Mouse (Mus musculus): ENCODE measurements around the gene Vat1l. TPM values are rescaled to one million over a fixed set of nuclear protein-coding genes. Genes with fewer than 3 reads are reported as not detected.

Gene Vat1l
- 10 to 100 TPM; 15.8 to 19.8 TPM for total RNA-seq (2021)

- DNase-seq (ENCODE audit: extremely low spot score in 1 of 2, low spot score in 1 of 2): peak; percentile 37 to 43
Observed at GRCm38 (mm10) chr8:114205221-114205901, at the start of gene Vat1l. Gene Vat1l, plus strand, starts transcription at chr8:114205612.

GRCm38 (mm10) chr8:114158586-114158985 is 46.8 kb upstream of the Vat1l start:
- no peak for DNase-seq (ENCODE audit: extremely low spot score in 1 of 2, low spot score in 1 of 2)

- DNase-seq (ENCODE audit: extremely low spot score in 1 of 2, low spot score in 1 of 2): no peak
Observed at GRCm38 (mm10) chr8:114159666-114160065, 45.7 kb upstream of the Vat1l start.

- DNase-seq (ENCODE audit: extremely low spot score in 1 of 2, low spot score in 1 of 2): no peak
Observed at GRCm38 (mm10) chr8:114163871-114164270, 41.5 kb upstream of the Vat1l start.

- DNase-seq (ENCODE audit: extremely low spot score in 1 of 2, low spot score in 1 of 2): no peak
Observed at GRCm38 (mm10) chr8:114164444-114165096, 40.8 kb upstream of the Vat1l start.

GRCm38 (mm10) chr8:114165741-114166140 is 39.7 kb upstream of the Vat1l start:
- DNase-seq (ENCODE audit: extremely low spot score in 1 of 2, low spot score in 1 of 2): no peak

GRCm38 (mm10) chr8:114176721-114177120 is 28.7 kb upstream of the Vat1l start:
- DNase-seq (ENCODE audit: extremely low spot score in 1 of 2, low spot score in 1 of 2): no peak

GRCm38 (mm10) chr8:114193334-114193733 is 12.1 kb upstream of the Vat1l start:
- DNase-seq (ENCODE audit: extremely low spot score in 1 of 2, low spot score in 1 of 2): no peak

- DNase-seq (ENCODE audit: extremely low spot score in 1 of 2, low spot score in 1 of 2): no peak
Observed at GRCm38 (mm10) chr8:114198990-114199389, 6.4 kb upstream of the Vat1l start.

- no peak for DNase-seq (ENCODE audit: extremely low spot score in 1 of 2, low spot score in 1 of 2)
Observed at GRCm38 (mm10) chr8:114206421-114206983, 1.1 kb downstream of the Vat1l start.

GRCm38 (mm10) chr8:114207026-114207425 is 1.6 kb downstream of the Vat1l start:
- no peak for DNase-seq (ENCODE audit: extremely low spot score in 1 of 2, low spot score in 1 of 2)

GRCm38 (mm10) chr8:114220779-114221178 is 15.4 kb downstream of the Vat1l start:
- DNase-seq (ENCODE audit: extremely low spot score in 1 of 2, low spot score in 1 of 2): no peak

GRCm38 (mm10) chr8:114222001-114222400 is 16.6 kb downstream of the Vat1l start:
- DNase-seq (ENCODE audit: extremely low spot score in 1 of 2, low spot score in 1 of 2): no peak

- no peak for DNase-seq (ENCODE audit: extremely low spot score in 1 of 2, low spot score in 1 of 2)
Observed at GRCm38 (mm10) chr8:114224001-114224400, 18.6 kb downstream of the Vat1l start.

GRCm38 (mm10) chr8:114251321-114252065 is 46.1 kb downstream of the Vat1l start:
- DNase-seq (ENCODE audit: extremely low spot score in 1 of 2, low spot score in 1 of 2): no peak

GRCm38 (mm10) chr8:114258685-114259084 is 53.3 kb downstream of the Vat1l start:
- no peak for DNase-seq (ENCODE audit: extremely low spot score in 1 of 2, low spot score in 1 of 2)

GRCm38 (mm10) chr8:114259713-114260355 is 54.4 kb downstream of the Vat1l start:
- no peak for DNase-seq (ENCODE audit: extremely low spot score in 1 of 2, low spot score in 1 of 2)

GRCm38 (mm10) chr8:114262331-114262730 is 56.9 kb downstream of the Vat1l start:
- no peak for DNase-seq (ENCODE audit: extremely low spot score in 1 of 2, low spot score in 1 of 2)

GRCm38 (mm10) chr8:114274558-114274957 is 69.1 kb downstream of the Vat1l start:
- no peak for DNase-seq (ENCODE audit: extremely low spot score in 1 of 2, low spot score in 1 of 2)

- DNase-seq (ENCODE audit: extremely low spot score in 1 of 2, low spot score in 1 of 2): no peak
Observed at GRCm38 (mm10) chr8:114281101-114281500, 75.7 kb downstream of the Vat1l start.

Measured in layer of hippocampus, postnatal 25 days (tissue).